Mouse (Mus musculus) cerebellum, adult 18-20 months (tissue): ENCODE data around the gene Lpp.

Source experiments
- DNase-seq, 2 experiments: peaks; one replicate each; pipeline ENCODE4 v3.0.0; 2021

Gene Lpp

GRCm38 (mm10) chr16:24895160-24895559 lies 501.9 kb downstream of the Lpp start:
- no peak for DNase-seq

DNA sequence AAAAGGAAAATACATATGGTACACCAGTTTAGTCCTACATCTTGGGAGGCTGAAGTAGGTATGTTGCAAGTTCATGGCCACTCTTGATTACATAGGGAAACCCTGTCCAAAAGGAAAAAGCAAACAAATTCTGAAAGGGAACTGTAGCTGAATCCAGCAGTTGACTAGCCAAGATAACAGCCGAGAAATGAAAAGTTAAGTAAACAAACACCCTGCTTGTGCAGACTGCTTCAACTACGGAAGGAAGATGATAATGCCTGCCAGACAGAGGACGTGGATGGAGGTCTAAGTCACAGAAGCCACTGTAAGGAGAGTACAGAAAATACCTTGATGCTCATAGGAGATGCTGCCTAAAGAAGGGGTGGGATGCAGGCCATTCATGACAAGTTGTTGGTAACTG lies 504.3 kb downstream of the Lpp start:
- no peak for DNase-seq

DNA sequence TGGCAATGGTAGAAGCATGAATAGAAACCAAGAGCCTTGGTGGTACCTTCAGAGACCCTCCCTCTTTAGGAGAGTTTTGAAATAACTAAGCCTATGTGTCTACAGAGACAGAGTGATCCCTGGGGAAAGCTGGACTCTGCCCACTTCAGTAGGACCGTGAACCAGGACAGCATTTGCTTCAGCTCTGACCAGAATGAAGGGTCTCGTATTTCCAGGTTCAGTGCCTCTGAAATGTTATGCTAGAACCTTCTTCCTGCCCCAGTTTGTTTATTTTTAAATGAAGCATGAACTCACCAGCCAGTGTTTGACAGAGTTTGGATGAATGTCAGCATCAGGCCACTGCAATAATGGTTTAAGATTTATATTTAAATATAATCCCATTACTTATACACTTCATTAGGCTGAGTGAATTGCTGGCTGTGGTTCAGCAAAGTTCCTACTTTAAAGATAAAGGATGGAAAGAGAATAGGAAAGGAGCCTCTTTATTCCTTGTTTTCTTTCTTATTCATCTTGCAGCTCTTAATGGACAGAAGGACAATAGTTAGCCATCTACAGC lies 507.0 kb downstream of the Lpp start:
- no peak for DNase-seq

DNA sequence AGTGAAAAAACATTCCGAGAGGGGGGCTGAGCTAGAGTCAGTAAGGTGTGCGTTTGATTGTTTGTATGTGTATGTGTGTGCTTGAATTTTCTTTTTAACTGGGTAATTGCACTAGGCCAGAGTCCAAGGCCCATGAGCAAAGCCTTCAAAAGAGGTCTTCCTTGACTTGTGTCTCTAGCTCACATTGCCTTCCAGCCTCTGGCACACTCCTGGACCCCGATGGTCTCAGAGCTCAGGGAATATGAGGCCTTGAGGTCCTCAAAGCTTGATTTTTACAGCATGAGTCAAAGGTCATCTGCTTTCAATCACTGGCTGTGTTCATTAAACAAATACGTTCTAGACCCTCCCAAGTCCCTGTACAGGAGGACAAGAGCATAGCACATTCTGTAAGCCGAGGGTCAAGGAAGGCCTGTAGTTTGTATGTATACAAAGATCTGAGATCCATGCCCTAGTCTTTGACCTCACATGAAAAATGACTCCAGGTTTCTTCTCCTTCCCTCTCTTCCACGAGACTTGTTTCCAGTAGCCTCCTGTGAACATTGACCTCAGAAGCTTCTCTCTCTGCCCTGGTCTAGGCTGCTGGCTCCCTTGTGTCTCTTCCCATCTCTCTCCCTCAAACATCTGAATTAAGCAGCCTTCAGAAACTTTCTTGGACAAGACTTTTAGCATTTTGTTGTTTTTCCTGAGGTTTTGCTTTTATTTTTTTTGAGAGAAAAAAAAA lies 508.0 kb downstream of the Lpp start:
- DNase-seq: no peak

GRCm38 (mm10) chr16:24902111-24902510 lies 508.8 kb downstream of the Lpp start:
- no peak for DNase-seq

GRCm38 (mm10) chr16:24908926-24909325 lies 515.6 kb downstream of the Lpp start:
- DNase-seq: peak; percentile 53 to 64

- no peak for DNase-seq
These were observed 517.0 kb downstream of the Lpp start for GRCm38 (mm10) chr16:24910321-24910720.

GRCm38 (mm10) chr16:24910834-24911233 lies 517.5 kb downstream of the Lpp start:
- no peak for DNase-seq

- DNase-seq: no peak
These were observed 519.1 kb downstream of the Lpp start for GRCm38 (mm10) chr16:24912381-24912780.

- DNase-seq: no peak
These were observed 519.7 kb downstream of the Lpp start for GRCm38 (mm10) chr16:24913021-24913420.

GRCm38 (mm10) chr16:24913641-24914392 lies 520.5 kb downstream of the Lpp start:
- no peak for DNase-seq

- peak in 1 of 2 experiments; percentile 59 for DNase-seq
These were observed 521.1 kb downstream of the Lpp start for GRCm38 (mm10) chr16:24914393-24914751.

GRCm38 (mm10) chr16:24915470-24915869 lies 522.2 kb downstream of the Lpp start:
- no peak for DNase-seq

DNA sequence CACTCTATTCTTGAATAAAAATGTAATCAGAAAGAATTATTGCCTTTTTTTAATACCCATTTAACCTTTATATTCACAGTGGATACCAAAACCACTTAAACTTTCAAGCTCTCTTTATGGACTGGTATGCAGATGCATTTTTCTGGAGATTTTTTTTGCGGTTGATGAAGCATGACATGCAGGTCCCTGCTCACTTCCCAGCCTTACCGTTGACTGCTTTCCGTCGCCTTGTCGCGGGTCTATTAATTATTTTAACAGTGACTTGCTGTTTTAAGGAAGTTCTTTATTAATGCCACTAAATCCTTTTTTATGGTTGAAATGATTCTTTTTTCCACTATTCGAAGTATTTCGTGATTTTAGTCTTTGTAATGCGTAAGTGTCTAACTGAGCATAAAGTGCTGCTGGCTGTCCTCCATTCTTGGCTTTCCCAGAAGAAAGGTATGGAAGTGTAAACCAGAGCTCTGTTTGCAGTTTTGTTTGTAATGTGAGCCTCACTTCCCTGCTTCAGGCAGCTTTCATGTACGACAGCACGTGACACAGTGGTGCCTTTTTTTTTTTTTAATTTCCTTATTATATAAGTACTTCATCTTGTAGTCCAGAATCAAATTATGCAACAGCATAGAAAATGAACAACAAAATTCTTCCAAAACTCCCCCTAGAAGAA lies 526.2 kb downstream of the Lpp start:
- DNase-seq: no peak

- no peak for DNase-seq
These were observed 536.8 kb downstream of the Lpp start for GRCm38 (mm10) chr16:24930070-24930469.

DNA sequence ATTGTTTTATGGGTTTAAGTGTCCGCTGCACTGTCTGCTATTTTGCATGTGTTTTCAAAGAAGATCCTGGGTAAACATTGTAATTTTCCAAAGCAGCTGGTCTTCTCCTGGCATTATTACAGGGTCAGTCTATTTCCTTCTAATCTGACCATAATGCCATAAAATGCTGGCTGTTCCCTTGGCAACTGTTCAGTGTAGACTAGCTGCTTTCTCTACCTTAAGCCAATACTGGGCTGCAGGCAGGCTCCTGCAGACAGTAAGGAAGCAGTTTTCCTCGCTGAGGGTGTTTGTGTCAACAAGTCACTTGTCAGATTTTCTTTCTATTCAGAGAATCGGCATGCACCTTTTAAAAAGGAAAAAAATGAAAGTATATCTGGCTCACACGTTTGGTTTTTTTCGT lies 537.3 kb downstream of the Lpp start:
- peak; percentile 73 to 85 for DNase-seq

GRCm38 (mm10) chr16:24932816-24933215 lies 539.5 kb downstream of the Lpp start:
- no peak for DNase-seq

DNA sequence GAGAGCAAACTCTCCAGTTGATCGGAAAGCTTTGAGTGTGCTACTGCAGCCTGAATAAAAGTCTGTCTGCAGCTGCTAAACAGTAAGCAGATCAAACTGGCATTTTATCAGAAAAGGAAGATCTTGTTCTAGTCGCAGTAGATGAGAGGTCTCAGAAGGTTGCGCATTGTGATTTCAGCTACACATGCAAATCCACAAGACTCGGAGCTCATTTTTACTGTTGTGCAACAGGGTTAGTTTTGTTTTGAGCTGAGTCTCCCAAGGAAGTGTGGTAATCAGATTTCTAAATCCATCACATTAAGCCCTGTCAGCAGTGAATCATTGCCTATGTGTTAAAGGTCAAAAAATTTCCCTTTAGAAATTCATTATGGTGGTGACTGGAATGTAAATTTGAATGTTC lies 540.4 kb downstream of the Lpp start:
- no peak for DNase-seq

- DNase-seq: no peak
These were observed 548.2 kb downstream of the Lpp start for GRCm38 (mm10) chr16:24941306-24942160.

GRCm38 (mm10) chr16:24943486-24944261 lies 550.4 kb downstream of the Lpp start:
- DNase-seq: peak; percentile 31 to 39

DNA sequence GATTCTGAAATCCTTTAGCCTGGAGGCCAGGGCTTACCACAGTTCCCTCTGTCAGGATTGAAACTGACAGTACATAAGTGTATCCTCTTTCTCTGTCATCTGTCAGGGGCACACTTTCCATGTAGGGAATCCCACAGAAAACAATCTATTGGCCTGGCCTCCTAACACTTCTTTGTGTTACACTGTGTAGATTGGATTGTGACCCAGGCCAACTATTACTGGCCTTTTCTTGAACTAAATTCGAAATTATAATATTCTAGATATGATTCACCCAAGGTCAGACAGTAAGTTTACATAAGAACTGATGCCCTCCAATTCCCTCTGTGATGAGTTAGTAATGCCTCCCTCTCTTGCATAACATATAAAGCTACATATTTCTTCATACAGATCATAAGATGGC lies 553.0 kb downstream of the Lpp start:
- DNase-seq: no peak

DNA sequence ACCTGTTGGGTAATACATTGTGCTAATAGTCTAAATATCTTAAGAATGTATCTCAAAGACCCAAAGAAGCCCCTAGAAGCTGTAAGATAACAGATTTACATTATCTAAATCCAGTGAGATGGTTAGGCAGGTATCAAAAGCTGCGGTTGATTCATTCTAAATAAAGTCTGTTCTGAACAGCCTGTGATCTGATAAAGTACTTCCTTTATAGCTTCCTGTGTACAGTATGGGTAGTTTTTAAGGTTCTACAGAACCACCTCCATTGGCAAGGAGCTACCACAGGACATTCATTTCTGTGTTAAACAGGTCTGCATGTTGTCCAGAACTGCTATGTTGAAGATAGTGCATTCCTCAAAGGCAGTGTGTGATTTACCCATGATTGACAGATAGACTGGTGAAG lies 554.2 kb downstream of the Lpp start:
- no peak for DNase-seq
